In genomic region chr4:150709391-150710130, GRCm38 (mm10) we compare ENCODE assay signal across 11 mouse cellular contexts. TPM values are rescaled to one million over a fixed set of nuclear protein-coding genes. Genes with fewer than 3 reads are reported as not detected.
DNase-seq lines count a peak whose midpoint lies in the region; ATAC-seq and TF ChIP-seq lines count a peak whose summit lies in the region.
"Had no signal": no experiment of that assay in that cellular context is flagged by ENCODE, and none has a peak within 500 bp of the region (broad histone marks: within the 10 kb centered on the region; RNA-seq: fewer than 3 reads in every experiment).

No protein-coding gene starts in this region.

- peaks cover 31% of the 10 kb centered on the region for H3K4me1 ChIP-seq in midbrain, embryonic 10.5 days
- H3K4me1 ChIP-seq in midbrain, embryonic 15.5 days, result 0 out of 2 replicates have a peak, but pooled peaks cover 4% of the 10 kb centered on the region
- peaks cover 23% of the 10 kb centered on the region for H3K4me1 ChIP-seq in embryonic facial prominence, embryonic 10.5 days
- H3K4me1 ChIP-seq in stomach, embryonic 14.5 days (ENCODE audit: control insufficient read depth, insufficient read depth, low read length), result peaks cover 16% of the 10 kb centered on the region; the same call in 1 of the 2 replicates
- H3K4me1 ChIP-seq in thymus, adult 2 months (replicated peaks; ENCODE audit: control insufficient read depth, insufficient read depth, low read length), result no peaks in the 10 kb centered on the region

- peak; percentile 61 for DNase-seq in midbrain, embryonic 10.5 days (ENCODE audit: low spot score)
- DNase-seq in embryonic facial prominence, embryonic 10.5 days (ENCODE audit: low spot score), result peak; percentile 34
- peak; percentile 91 for DNase-seq in kidney, adult 9 months
- DNase-seq in thymus, adult 2 months, result no peak
- DNase-seq in layer of hippocampus, postnatal 10 days (ENCODE audit: low spot score in 2 of 2), result no peak
- DNase-seq: gastrocnemius, postnatal 36 days had no signal

- no peak for TF ChIP-seq POLR2A in thymus, adult 2 months (IDR thresholded peaks at IDR 0.05; ENCODE audit: control insufficient read depth, extremely low read depth, insufficient read depth, low read length, poor library complexity)

- H3K4me3 ChIP-seq in midbrain, embryonic 10.5 days, result peak overlapping the region; percentile 22; the same call in 1 of the 2 replicates
- no peak overlapping the region for H3K4me3 ChIP-seq in midbrain, embryonic 15.5 days
- H3K4me3 ChIP-seq in embryonic facial prominence, embryonic 10.5 days, result no peak overlapping the region
- H3K4me3 ChIP-seq in stomach, embryonic 14.5 days (ENCODE audit: low read depth, low read length), result no peak overlapping the region
- H3K4me3 ChIP-seq in thymus, adult 2 months (ENCODE audit: control insufficient read depth, insufficient read depth, low read length), result no peak overlapping the region
- H3K4me3 ChIP-seq: embryonic facial prominence, embryonic 15.5 days; hindbrain, embryonic 15.5 days; liver, embryonic 15.5 days had no signal

- peaks cover 25% of the 10 kb centered on the region for H3K27me3 ChIP-seq in midbrain, embryonic 10.5 days (ENCODE audit: low read depth, poor library complexity, severe bottlenecking)
- H3K27me3 ChIP-seq in midbrain, embryonic 15.5 days (replicated peaks), result 0 out of 2 replicates have a peak, but pooled peaks cover 3% of the 10 kb centered on the region
- H3K27me3 ChIP-seq in embryonic facial prominence, embryonic 10.5 days (replicated peaks; ENCODE audit: low read depth, poor library complexity, severe bottlenecking), result peaks cover 13% of the 10 kb centered on the region; the same call in 1 of the 2 replicates
- no peaks in the 10 kb centered on the region for H3K27me3 ChIP-seq in stomach, embryonic 14.5 days (ENCODE audit: control insufficient read depth, insufficient read depth, low read length)
- H3K27me3 ChIP-seq in thymus, adult 2 months (ENCODE audit: control insufficient read depth, insufficient read depth, low read length), result no peaks in the 10 kb centered on the region
- H3K27me3 ChIP-seq: embryonic facial prominence, embryonic 15.5 days; hindbrain, embryonic 15.5 days; liver, embryonic 15.5 days had no signal

- no peak overlapping the region for H3K9ac ChIP-seq in midbrain, embryonic 15.5 days
- no peak overlapping the region for H3K9ac ChIP-seq in stomach, embryonic 14.5 days (replicated peaks; ENCODE audit: low read depth, low read length)
- H3K9ac ChIP-seq: embryonic facial prominence, embryonic 15.5 days; hindbrain, embryonic 15.5 days; liver, embryonic 15.5 days had no signal

- H3K4me2 ChIP-seq in midbrain, embryonic 15.5 days, result no peak overlapping the region
- H3K4me2 ChIP-seq in stomach, embryonic 14.5 days (replicated peaks; ENCODE audit: low read depth, low read length), result no peak overlapping the region
- H3K4me2 ChIP-seq: embryonic facial prominence, embryonic 15.5 days; hindbrain, embryonic 15.5 days; liver, embryonic 15.5 days had no signal

- TF ChIP-seq CTCF in thymus, adult 2 months (IDR thresholded peaks at IDR 0.05; ENCODE audit: borderline replicate concordance, control insufficient read depth, extremely low read depth, insufficient read depth, low read length, poor library complexity), result no peak

- no peaks in the 10 kb centered on the region for H3K9me3 ChIP-seq in midbrain, embryonic 10.5 days (replicated peaks)
- H3K9me3 ChIP-seq in midbrain, embryonic 15.5 days, result no peaks in the 10 kb centered on the region
- no peaks in the 10 kb centered on the region for H3K9me3 ChIP-seq in embryonic facial prominence, embryonic 10.5 days
- H3K9me3 ChIP-seq in stomach, embryonic 14.5 days (ENCODE audit: control insufficient read depth, low read depth, low read length), result no peaks in the 10 kb centered on the region
- H3K9me3 ChIP-seq: embryonic facial prominence, embryonic 15.5 days; hindbrain, embryonic 15.5 days; liver, embryonic 15.5 days had no signal

- no peaks in the 10 kb centered on the region for H3K36me3 ChIP-seq in midbrain, embryonic 10.5 days
- H3K36me3 ChIP-seq in midbrain, embryonic 15.5 days (replicated peaks), result no peaks in the 10 kb centered on the region
- H3K36me3 ChIP-seq in embryonic facial prominence, embryonic 10.5 days (replicated peaks), result no peaks in the 10 kb centered on the region
- no peaks in the 10 kb centered on the region for H3K36me3 ChIP-seq in stomach, embryonic 14.5 days (ENCODE audit: control insufficient read depth, insufficient read depth, low read length)
- H3K36me3 ChIP-seq in thymus, adult 2 months (ENCODE audit: control insufficient read depth, insufficient read depth, low read length), result no peaks in the 10 kb centered on the region
- H3K36me3 ChIP-seq: embryonic facial prominence, embryonic 15.5 days; hindbrain, embryonic 15.5 days; liver, embryonic 15.5 days had no signal

- H3K27ac ChIP-seq in midbrain, embryonic 10.5 days (replicated peaks), result peak overlapping the region; percentile 80
- no peak overlapping the region for H3K27ac ChIP-seq in midbrain, embryonic 15.5 days
- peak overlapping the region; percentile 69 for H3K27ac ChIP-seq in embryonic facial prominence, embryonic 10.5 days (replicated peaks)
- peak overlapping the region; percentile 18; the same call in 1 of the 2 replicates for H3K27ac ChIP-seq in stomach, embryonic 14.5 days (ENCODE audit: low read length)
- no peak overlapping the region for H3K27ac ChIP-seq in thymus, adult 2 months (ENCODE audit: control insufficient read depth, insufficient read depth, low read length)
- H3K27ac ChIP-seq: embryonic facial prominence, embryonic 15.5 days; hindbrain, embryonic 15.5 days; liver, embryonic 15.5 days had no signal

- no peak for ATAC-seq in midbrain, embryonic 15.5 days (replicated peaks)
- 0 out of 2 replicates have a peak, but pooled peaks have one; percentile 15 for ATAC-seq in stomach, embryonic 14.5 days (ENCODE audit: insufficient number of reproducible peaks, insufficient read depth, low FRiP score, low read depth)

- 41% methylated on average over 11 of the region's 11 CpGs for WGBS in midbrain, embryonic 10.5 days
- 24% methylated on average over 11 of the region's 11 CpGs for WGBS in midbrain, embryonic 15.5 days
- 43% methylated on average over 11 of the region's 11 CpGs for WGBS in embryonic facial prominence, embryonic 10.5 days
- WGBS in stomach, embryonic 14.5 days, result 44% methylated on average over 11 of the region's 11 CpGs
- 87% methylated on average over 11 of the region's 11 CpGs for WGBS in thymus, adult 2 months

RNA-seq across cellular contexts. Expression of gene Slc45a1, which starts 57.6 kb away (rescaled TPM):
- polyA plus RNA-seq in midbrain, embryonic 10.5 days (2016; fragmentation: Nextera tagmentation; extraction: Ambion mirVana), result 1.7 and 4.4 TPM in 2 replicates
- 36.3 and 38.0 TPM in 2 replicates for polyA plus RNA-seq in midbrain, embryonic 15.5 days (2015; fragmentation: Nextera tagmentation; extraction: Ambion mirVana)
- 1.4 and 1.7 TPM in 2 replicates for polyA plus RNA-seq in embryonic facial prominence, embryonic 10.5 days (2016; fragmentation: Nextera tagmentation; extraction: Ambion mirVana)
- polyA plus RNA-seq in stomach, embryonic 14.5 days (2014; fragmentation: Nextera tagmentation; extraction: Ambion mirVana), result 0.71 and 1.6 TPM in 2 replicates
- polyA plus RNA-seq in thymus, adult 2 months (2012; rRNA removed), result 0.03 TPM in 1 of 2 replicates, not detected in the other
- 10 to 100 TPM; 43.2 to 45.3 TPM for total RNA-seq in layer of hippocampus, postnatal 10 days (2021)
- total RNA-seq: gastrocnemius, postnatal 36 days had no signal
- polyA plus RNA-seq: liver, embryonic 15.5 days had no signal

Comparison
In these comparisons a context has a peak if more than half of its experiments do, and no peak if none do; other contexts are left out.
1. H3K27ac ChIP-seq: peak in midbrain, embryonic 10.5 days (single experiment), embryonic facial prominence, embryonic 10.5 days (single experiment) and stomach, embryonic 14.5 days (single experiment); none in midbrain, embryonic 15.5 days (single experiment) and thymus, adult 2 months (single experiment).
2. DNase-seq: peak in midbrain, embryonic 10.5 days (single experiment), embryonic facial prominence, embryonic 10.5 days (single experiment) and kidney, adult 9 months (single experiment); none in thymus, adult 2 months (single experiment) and layer of hippocampus, postnatal 10 days (0 of 2).